Mouse (Mus musculus) monocyte, adult 2 months (primary cell): ENCODE data around the gene Cd7.
A peak's percentile ranks its signal among the peaks of the same experiment; 100 is the strongest.

Experiments used
- DNase-seq, 2 experiments: peaks; one replicate each; pipeline ENCODE4 v3.0.0; 2022; ENCODE audit warnings: low spot score in 2 of 2, low read depth in 1 of 2

The Cd7 gene

GRCm38 (mm10) chr11:120993080-120993479, 46.1 kb downstream of the Cd7 start:
- DNase-seq: no peak

GRCm38 (mm10) chr11:120991791-120992190, 47.4 kb downstream of the Cd7 start:
- no peak for DNase-seq

GRCm38 (mm10) chr11:120990951-120991526, 48.2 kb downstream of the Cd7 start, which contains the start of gene Csnk1d:
Gene Csnk1d, minus strand, starts transcription at chr11:120991330.
- peak; percentile 94 to 99 for DNase-seq

- peak in 1 of 2 experiments; percentile 10 for DNase-seq
These were observed 49.0 kb downstream of the Cd7 start for GRCm38 (mm10) chr11:120990126-120990781.

- no peak for DNase-seq
These were observed 49.7 kb downstream of the Cd7 start for GRCm38 (mm10) chr11:120989523-120989922.

- no peak for DNase-seq
These were observed 50.8 kb downstream of the Cd7 start for GRCm38 (mm10) chr11:120988410-120988809.

GRCm38 (mm10) chr11:120987608-120988007, 51.6 kb downstream of the Cd7 start:
- DNase-seq: no peak
